Mouse (Mus musculus) adrenal gland (tissue): ENCODE data around the gene Hspb6.

Experiments used
- intact Hi-C: fragments of 180-260 bp; cut with DNase I; formaldehyde crosslinking; loops from one replicate; pipeline ENCODE4 v1.15.1; 2025

The Hspb6 gene

GRCm38 (mm10) chr7:30551445-30552101 lies 405 bp upstream of the Hspb6 start:
- intact Hi-C loops: no loop called here

- intact Hi-C loops: no loop called here
These were observed 1.1 kb downstream of the Hspb6 start for GRCm38 (mm10) chr7:30553021-30553589.

DNA sequence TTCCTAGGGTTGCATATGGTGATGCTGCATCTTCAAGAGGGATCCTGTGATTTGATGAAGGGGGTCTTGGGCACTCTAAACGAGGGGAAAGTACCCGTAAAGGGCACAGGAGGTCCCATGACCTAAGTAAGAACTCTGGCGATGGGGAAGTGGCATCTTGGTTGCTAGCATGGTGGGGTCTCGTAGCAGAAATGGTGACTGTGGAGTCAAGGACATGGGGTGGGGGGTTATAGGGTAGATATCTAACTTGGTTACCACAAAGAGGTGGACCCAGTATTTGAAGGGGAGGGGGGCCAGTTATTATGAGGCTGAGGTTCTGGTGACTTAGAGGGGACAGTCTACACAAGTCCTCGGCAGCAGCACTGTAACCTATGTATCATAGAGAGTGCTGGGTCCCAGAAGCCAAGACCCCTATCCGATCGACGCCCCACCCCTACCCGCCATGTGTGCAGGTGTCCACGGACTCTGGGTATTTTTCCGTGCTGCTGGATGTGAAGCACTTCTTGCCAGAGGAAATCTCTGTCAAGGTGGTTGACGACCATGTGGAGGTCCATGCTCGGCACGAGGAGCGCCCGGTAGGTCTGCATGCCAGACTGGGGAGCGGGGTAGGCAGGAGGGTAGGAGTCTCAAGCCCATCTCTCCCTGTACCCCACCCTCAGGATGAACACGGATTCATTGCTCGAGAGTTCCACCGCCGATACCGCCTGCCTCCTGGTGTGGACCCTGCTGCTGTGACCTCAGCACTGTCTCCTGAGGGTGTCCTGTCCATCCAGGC lies 2.0 kb downstream of the Hspb6 start:
- intact Hi-C loops: no loop called here

DNA sequence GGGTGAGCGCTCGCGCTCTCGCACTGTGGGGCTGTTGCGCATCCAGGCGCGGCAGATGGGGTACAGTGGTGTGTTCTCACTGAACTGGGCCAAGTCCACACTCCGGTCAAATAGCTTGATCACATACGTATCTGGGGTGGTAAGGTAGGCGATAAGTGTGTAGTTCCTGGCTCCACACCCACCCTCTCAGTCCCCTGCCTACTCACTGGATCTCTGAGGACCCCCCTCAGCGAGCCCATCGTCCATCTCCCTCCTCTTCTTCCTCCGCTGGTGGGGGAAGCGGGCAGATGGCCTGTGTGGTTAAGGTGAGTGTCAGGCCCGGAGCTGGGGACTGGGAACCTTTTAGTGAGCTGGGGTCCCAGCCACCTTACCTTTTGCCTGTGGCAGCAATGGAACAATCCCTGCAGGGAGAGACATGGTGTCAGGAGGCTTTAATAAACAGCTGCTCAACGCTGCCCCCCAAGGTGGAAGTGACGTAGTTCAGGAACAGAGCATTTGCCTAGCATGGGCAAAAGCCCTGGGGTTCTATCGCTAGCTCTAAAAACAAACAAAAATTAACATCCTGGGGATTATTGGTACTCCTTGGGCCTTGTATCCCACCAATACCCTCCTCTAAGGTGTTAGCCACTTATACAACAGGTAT lies 5.0 kb downstream of the Hspb6 start:
- intact Hi-C loops: no loop called here

DNA sequence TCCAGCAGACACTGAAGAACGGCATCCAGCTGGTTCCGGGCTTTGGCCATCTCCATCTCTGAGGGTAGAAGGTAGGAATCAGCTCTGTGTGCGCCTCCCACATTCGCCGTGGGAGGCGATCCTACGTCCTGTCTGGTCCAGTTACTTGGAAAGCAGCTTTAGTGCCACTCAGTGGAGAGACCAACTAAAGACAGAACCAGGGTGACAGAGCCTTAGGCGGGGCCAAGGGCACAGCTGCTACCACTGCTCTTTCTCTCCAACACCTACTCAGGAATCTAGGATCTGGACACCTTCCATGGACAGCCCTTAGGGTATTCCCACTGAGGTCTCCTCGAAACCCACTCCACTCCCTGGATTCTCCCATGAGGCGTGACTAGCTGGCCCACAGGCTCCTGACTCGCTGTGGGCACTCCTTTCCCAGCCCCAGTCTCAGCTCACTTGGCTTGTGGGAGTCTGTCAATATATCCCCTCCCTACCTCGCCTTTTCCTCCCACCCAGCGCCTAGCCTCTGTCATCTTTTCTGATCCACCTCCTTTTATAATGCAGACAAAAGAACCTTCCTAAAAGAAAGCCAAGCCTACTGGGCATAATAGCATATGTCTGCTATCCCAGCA lies 6.0 kb downstream of the Hspb6 start:
- intact Hi-C loops: no loop called here

DNA sequence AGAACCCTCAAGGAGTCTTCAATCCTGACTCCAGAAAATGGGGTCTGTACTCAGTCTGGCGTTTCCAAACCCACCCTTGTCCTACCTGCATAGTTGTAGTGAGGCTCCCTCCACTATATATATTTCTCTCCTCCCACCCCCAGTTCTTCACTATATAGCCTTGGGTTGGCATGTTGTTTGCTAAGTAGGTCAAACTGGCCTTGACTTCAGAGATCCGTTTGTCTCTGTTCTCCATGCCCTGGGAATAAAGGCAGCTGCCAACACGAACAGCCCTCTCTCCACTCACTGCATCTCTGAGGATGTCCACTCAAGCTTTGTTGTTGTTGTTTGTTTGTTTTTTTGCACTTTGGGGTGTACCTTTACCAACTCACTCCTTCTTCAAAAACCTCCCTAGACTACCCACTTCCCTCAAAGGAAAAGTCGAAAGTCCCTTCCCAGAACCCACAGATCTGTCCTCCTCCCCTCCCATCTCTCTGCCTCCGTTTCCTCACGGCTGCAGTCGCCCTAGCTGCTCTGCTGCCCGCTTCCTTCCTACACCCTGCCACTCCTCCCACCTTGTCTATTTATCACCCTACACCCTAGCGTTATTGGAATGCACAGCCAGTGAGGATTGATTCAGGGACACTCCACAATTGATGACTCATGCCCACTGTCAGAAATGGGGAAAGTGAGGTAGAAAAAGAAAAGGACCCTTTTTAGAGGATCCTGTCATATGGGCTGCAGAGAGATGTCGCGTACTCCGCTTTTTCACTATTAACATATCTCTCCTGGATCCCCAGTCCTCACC lies 6.9 kb downstream of the Hspb6 start:
- intact Hi-C loops: no loop called here

DNA sequence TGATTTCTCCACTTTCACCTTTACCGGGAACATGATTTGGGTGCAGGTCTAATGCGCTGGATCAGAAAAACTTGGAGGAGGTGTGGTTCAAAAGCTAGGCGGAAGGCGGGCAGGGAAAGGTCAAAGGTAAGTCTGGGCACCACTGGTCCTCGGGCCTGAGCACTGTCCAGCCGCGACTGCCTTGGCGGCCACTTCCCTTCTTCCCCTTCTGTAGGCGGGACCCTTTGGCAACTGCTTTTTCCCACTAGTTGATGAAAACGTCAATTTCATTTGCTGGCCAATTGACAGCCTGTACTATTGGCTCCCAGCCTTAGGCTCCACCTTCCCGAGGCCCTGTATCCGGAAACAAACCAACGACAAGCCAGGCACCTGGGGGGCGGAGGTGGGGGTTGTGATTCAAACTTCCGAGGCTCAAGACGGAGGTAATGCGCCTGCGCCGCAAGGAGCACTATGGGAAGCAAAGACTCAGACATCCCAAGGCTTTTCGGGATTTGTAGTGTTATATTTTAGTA lies 7.5 kb downstream of the Hspb6 start, which contains the start of gene Lin37:
Gene Lin37, minus strand, starts transcription at position 396 of the 512 bp plus-strand sequence.
- intact Hi-C loops: no loop called here

- intact Hi-C loops: no loop called here
These were observed 8.3 kb downstream of the Hspb6 start for GRCm38 (mm10) chr7:30560296-30560695.

- intact Hi-C loops: no loop called here
These were observed 10.6 kb downstream of the Hspb6 start for GRCm38 (mm10) chr7:30562526-30563116.

DNA sequence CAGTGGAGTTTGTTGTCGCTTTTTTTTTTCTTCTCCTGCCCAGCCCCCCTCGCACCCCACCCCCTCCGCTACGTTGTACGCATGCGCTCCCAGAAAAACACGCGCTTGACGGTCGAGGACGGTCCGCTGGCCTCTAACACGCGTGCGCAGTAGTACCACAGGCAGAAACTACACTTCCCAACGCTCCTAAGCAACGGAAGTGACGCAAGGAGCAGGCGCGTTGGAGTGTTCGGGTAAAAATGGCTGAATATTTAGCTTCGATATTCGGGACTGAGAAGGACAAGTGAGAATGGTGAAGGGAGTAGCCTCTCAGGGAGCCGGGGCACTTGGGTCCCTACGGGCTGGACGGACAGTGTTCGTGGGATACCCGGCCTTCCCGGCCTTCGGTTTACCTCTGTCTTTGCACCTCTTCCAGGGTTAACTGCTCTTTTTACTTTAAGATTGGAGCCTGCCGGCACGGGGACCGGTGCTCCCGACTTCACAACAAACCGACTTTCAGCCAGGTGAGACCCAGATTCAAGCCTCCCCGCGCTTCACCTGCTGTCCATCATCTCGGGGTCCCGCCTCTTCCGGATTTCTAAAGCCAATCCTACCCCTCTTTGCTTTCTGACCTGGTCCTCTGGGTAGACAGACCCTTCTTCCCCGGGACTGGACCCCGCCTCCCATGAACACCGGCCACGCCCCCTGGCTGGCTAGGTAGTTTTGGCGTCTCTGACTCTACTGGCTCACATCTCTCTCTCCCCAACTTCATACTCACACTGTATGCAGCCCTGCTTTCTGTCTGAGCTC lies 11.3 kb downstream of the Hspb6 start, which contains the start of the genes U2af1l4, Gm49396 and Psenen:
Gene U2af1l4, plus strand, starts transcription at position 185 of the 789 bp plus-strand sequence.
Gene Gm49396, plus strand, starts transcription at position 228 of the 789 bp plus-strand sequence.
Gene Psenen, minus strand, starts transcription at position 511 of the 789 bp plus-strand sequence.
- intact Hi-C loops: no loop called here

GRCm38 (mm10) chr7:30563906-30564280 lies 11.9 kb downstream of the Hspb6 start:
- intact Hi-C loops: loop anchor here (2.0 kb wide), 1 partner anchor 23 kb away; no protein-coding TSS in a partner anchor

DNA sequence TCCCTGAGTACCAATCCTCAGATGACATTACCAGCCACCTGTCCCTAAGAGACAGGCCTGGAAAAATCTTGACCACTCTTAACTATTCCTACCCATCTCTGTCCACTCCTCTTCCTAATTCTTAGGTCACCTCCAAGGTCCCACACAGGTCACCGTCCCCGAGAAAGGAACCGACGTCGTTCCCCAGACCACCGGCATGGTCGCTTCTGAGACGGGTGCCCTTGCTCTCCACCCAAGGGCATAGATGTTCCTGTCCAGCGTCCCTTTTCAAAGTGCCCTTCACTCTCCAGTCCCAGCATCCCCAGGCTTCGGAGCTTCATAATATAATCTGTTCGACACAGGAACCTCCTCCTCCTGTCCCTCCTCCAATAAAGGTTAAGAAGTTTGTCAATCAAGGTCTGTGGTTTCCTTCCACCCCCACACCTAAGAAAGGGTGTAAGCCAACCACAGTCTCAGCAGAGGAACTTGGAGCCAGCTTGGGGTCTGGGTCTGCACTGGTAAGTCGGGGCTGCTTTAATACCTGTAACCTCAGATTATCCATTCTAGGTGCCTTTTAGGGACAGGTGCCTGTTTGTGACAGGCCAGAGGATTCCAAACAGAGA lies 13.1 kb downstream of the Hspb6 start, which contains the start of gene Igflr1:
Gene Igflr1, plus strand, starts transcription at position 458 of the 602 bp plus-strand sequence.
- intact Hi-C loops: loop anchor here (2.0 kb wide), 1 partner anchor 22 kb away; no protein-coding TSS in a partner anchor

GRCm38 (mm10) chr7:30566033-30566432 lies 14.1 kb downstream of the Hspb6 start:
- intact Hi-C loops: loop anchor here (1.0 kb wide), 1 partner anchor 13 kb away; no protein-coding TSS in a partner anchor

DNA sequence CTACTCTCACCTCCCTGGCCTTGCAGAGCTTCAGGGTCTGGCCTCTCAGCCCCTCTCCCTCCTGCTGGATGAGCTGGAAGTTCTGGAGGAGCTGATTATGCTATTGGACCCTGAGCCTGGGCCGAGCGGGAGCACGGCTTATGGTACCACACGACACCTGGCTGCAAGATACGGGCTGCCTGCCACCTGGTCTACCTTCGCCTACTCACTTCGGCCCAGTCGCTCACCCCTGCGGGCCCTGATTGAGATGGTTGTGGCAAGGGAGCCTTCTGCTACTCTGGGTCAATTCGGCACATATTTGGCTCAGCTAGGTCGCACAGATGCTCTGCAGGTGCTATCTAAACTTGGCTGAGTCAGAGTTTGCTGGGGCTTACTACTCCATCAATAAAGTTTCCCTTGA lies 15.6 kb downstream of the Hspb6 start:
- intact Hi-C loops: no loop called here

- intact Hi-C loops: no loop called here
These were observed 20.4 kb downstream of the Hspb6 start for GRCm38 (mm10) chr7:30572389-30572788.

DNA sequence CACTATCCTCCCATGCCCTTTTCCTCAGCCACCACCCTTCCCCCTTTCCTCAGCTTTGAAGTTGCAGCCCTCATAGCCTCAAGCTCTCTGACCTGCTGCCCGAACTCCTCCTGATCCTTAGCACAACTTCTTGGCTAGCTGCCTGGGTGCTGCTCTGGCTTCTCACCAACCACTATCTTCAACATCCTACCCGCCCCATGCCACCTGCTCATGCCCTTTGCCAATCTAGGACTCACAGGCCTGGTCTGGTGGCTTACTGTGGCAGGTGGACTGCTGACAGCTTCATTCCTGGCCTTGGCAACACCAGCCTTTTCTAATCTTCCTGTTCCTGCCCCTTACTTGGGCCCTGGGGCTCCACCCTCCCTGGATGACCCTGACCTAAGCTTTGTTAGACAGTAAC lies 21.0 kb downstream of the Hspb6 start:
- intact Hi-C loops: no loop called here

DNA sequence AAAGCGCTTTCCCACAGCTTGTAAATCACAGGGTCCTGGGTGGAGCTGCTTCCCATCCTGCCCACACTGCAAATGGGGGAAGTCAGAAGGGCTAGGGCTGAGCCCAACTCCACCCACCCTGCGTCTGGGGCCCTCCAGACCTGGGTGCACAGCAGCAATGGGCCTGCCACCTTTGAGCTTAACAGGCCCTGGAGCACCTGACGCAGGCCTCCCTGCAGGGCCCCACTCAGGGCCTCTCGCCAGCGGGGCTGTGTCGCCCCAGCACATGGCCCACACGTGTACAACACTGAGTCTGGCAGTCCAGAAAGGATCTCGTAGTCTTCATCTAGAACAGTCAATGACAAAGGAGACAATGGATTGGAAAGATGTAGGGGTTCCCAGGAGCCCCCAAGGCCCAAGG lies 28.0 kb downstream of the Hspb6 start:
- intact Hi-C loops: loop anchor here (1.0 kb wide), 1 partner anchor 14 kb away; no protein-coding TSS in a partner anchor

GRCm38 (mm10) chr7:30581547-30581946 lies 29.6 kb downstream of the Hspb6 start:
- intact Hi-C loops: no loop called here
